Mouse (Mus musculus) CH12.LX (cell line): ENCODE results near the gene Bcr. TPM values are rescaled to one million over a fixed set of nuclear protein-coding genes. Genes with fewer than 3 reads are reported as not detected.

ENCODE experiments used
- DNase-seq: peaks from one replicate; pipeline ENCODE4 v3.0.0-alpha.2; 2013; ENCODE audit errors: extremely low read depth
- H3K27ac ChIP-seq: 2 replicates; pipeline ENCODE4 v1.5.1; 2012; ENCODE audit warnings: low read depth, mild to moderate bottlenecking, control low read depth, moderate library complexity; ENCODE audit not compliant: insufficient read depth
- H3K27me3 ChIP-seq: replicated peaks from 2 replicates; pipeline ENCODE3; 2012; ENCODE audit warnings: inconsistent platforms
- H3K36me3 ChIP-seq, 2 experiments: replicated peaks in 1 of 2; 2 replicates each; pipeline versions ENCODE3 to v1.6.1; 2012; ENCODE audit warnings: inconsistent platforms in 1 of 2, low read length in 1 of 2, mild to moderate bottlenecking in 1 of 2, mixed read lengths in 1 of 2, moderate library complexity in 1 of 2; ENCODE audit not compliant: control insufficient read depth in 1 of 2, insufficient read depth in 1 of 2
- H3K4me1 ChIP-seq, 2 experiments: 2 replicates each; pipeline ENCODE4 v1.6.1; 2012; ENCODE audit warnings: inconsistent platforms in 1 of 2, moderate library complexity in 1 of 2; ENCODE audit not compliant: insufficient read depth in 2 of 2, control insufficient read depth in 1 of 2
- H3K4me2 ChIP-seq: 2 replicates; pipeline ENCODE4 v1.6.1; 2012; ENCODE audit warnings: low read depth, mild to moderate bottlenecking, control low read depth; ENCODE audit not compliant: poor library complexity, insufficient read depth, severe bottlenecking
- H3K4me3 ChIP-seq, 3 experiments: fragments of 150-350 bp in 1 of 3; sonication (generic) in 1 of 3; replicated peaks in 1 of 3; 2 replicates each; pipeline versions ENCODE3 to v1.5.1; 2011 to 2012; ENCODE audit warnings: low read depth in 2 of 3, low read length in 2 of 3, mild to moderate bottlenecking in 2 of 3, moderate library complexity in 2 of 3, control low read depth in 1 of 3, improper control_type of control experiment in 1 of 3, inconsistent platforms in 1 of 3, mixed read lengths in 1 of 3; ENCODE audit not compliant: poor library complexity in 1 of 3
- H3K79me2 ChIP-seq: replicated peaks from 2 replicates; pipeline ENCODE4 v1.6.1; 2012; ENCODE audit warnings: mild to moderate bottlenecking, moderate library complexity; ENCODE audit not compliant: control insufficient read depth, poor library complexity, insufficient read depth, severe bottlenecking; ENCODE audit errors: extremely low read depth
- H3K9ac ChIP-seq: 2 replicates; pipeline ENCODE4 v1.6.1; 2012; ENCODE audit warnings: low read depth, mild to moderate bottlenecking, control low read depth, moderate library complexity; ENCODE audit not compliant: insufficient read depth
- H3K9me3 ChIP-seq: replicated peaks from 2 replicates; pipeline ENCODE3; 2012; ENCODE audit warnings: low read length, inconsistent platforms, mixed read lengths
- CHD2 ChIP-seq: IDR thresholded peaks from 2 replicates; pipeline ENCODE4 v1.6.1; 2011; ENCODE audit warnings: low read length, improper control_type of control experiment
- CTCF ChIP-seq, 2 experiments: IDR thresholded peaks in 1 of 2; conservative IDR thresholded peaks in 1 of 2; 2 replicates each; pipeline ENCODE4 v1.5.1; 2011 to 2012; ENCODE audit warnings: low read depth in 2 of 2, low read length in 2 of 2, improper control_type of control experiment in 1 of 2, inconsistent platforms in 1 of 2, mild to moderate bottlenecking in 1 of 2, moderate library complexity in 1 of 2
- EP300 ChIP-seq: IDR thresholded peaks from 2 replicates; pipeline ENCODE4 v1.6.1; 2011; ENCODE audit warnings: low read length, improper control_type of control experiment
- HCFC1 ChIP-seq: IDR thresholded peaks from 2 replicates; pipeline ENCODE4 v1.6.1; 2012; ENCODE audit warnings: low read depth, mild to moderate bottlenecking, inconsistent platforms, low read length, improper control_type of control experiment
- IRF4 ChIP-seq: IDR thresholded peaks from 2 replicates; pipeline ENCODE4 v1.6.1; 2014; ENCODE audit warnings: low read depth, mild to moderate bottlenecking, inconsistent platforms, low read length, improper control_type of control experiment
- JUND ChIP-seq: conservative IDR thresholded peaks from 2 replicates; pipeline ENCODE4 v1.6.1; 2011; ENCODE audit warnings: low read depth, low read length, improper control_type of control experiment
- KAT2A ChIP-seq: IDR thresholded peaks from 2 replicates; pipeline ENCODE4 v1.6.1; 2012; ENCODE audit warnings: low read length, improper control_type of control experiment, inconsistent platforms; ENCODE audit not compliant: insufficient replicate concordance
- MAFK ChIP-seq: IDR thresholded peaks from 2 replicates; pipeline ENCODE4 v1.6.1; 2011; ENCODE audit warnings: low read length, improper control_type of control experiment; ENCODE audit not compliant: insufficient replicate concordance
- MAZ ChIP-seq: IDR thresholded peaks from 2 replicates; pipeline ENCODE4 v1.6.1; 2012; ENCODE audit warnings: low read depth, mild to moderate bottlenecking, inconsistent platforms, low read length, improper control_type of control experiment, moderate library complexity
- POLR2A ChIP-seq: IDR thresholded peaks from 2 replicates; pipeline ENCODE4 v1.6.1; 2011; ENCODE audit warnings: low read depth, mild to moderate bottlenecking, improper control_type of control experiment, low read length
- RAD21 ChIP-seq: IDR thresholded peaks from 2 replicates; pipeline ENCODE4 v1.6.1; 2011; ENCODE audit warnings: low read depth, mild to moderate bottlenecking, low read length, improper control_type of control experiment, moderate library complexity
- SIN3A ChIP-seq: IDR thresholded peaks from 2 replicates; pipeline ENCODE4 v1.6.1; 2012; ENCODE audit warnings: low read length, improper control_type of control experiment, inconsistent platforms
- SMC3 ChIP-seq: IDR thresholded peaks from 2 replicates; pipeline ENCODE4 v1.6.1; 2011; ENCODE audit warnings: low read depth, low read length, improper control_type of control experiment
- USF1 ChIP-seq: IDR thresholded peaks from 2 replicates; pipeline ENCODE4 v1.6.1; 2014; ENCODE audit warnings: low read depth, mild to moderate bottlenecking, inconsistent platforms, low read length, improper control_type of control experiment
- ZC3H11A ChIP-seq: IDR thresholded peaks from 2 replicates; pipeline ENCODE4 v1.6.1; 2012; ENCODE audit warnings: low read depth, mild to moderate bottlenecking, inconsistent platforms, low read length, improper control_type of control experiment
- ZMIZ1 ChIP-seq: IDR thresholded peaks from 2 replicates; pipeline ENCODE4 v1.6.1; 2012; ENCODE audit warnings: low read depth, mild to moderate bottlenecking, inconsistent platforms, low read length, improper control_type of control experiment
- dilution Hi-C: fragments of 300-500 bp; cut with MboI; formaldehyde crosslinking; loops from 2 replicates; pipeline ENCODE4 v1.14.3; 2020; ENCODE audit warnings: low sequenced_read_pairs; ENCODE audit not compliant: extremely low pct_unique_long_range_greater_than_20kb, extremely low pct_ligation_motif_present
- in situ Hi-C: fragments of 300-500 bp; cut with MboI; formaldehyde crosslinking; loops from 3 replicates; pipeline ENCODE4 v1.14.3; 2019; ENCODE audit warnings: low sequenced_read_pairs, low pct_ligation_motif_present, low pct_unique_long_range_greater_than_20kb, mixed read lengths
- polyA plus RNA-seq: library from polyadenylated mRNA; unstranded; fragments of >175 nt; gene quantifications from 2 replicates; pipeline ENCODE4 v1.2.1, GENCODE M21; 2012; ENCODE audit warnings: low read depth; ENCODE audit not compliant: insufficient read length
- total RNA-seq, 2 experiments: library from RNA; depleted of rRNA; stranded (reverse); fragments of 300-350 nt in 1 of 2; fragments of >200 nt in 1 of 2; gene quantifications; 2 replicates each; pipeline ENCODE4 v1.2.3; 2012 to 2014

Bcr gene
- total and polyA plus RNA-seq, 3 experiments: 4.0 to 22.1 (median 20.0) TPM

DNA sequence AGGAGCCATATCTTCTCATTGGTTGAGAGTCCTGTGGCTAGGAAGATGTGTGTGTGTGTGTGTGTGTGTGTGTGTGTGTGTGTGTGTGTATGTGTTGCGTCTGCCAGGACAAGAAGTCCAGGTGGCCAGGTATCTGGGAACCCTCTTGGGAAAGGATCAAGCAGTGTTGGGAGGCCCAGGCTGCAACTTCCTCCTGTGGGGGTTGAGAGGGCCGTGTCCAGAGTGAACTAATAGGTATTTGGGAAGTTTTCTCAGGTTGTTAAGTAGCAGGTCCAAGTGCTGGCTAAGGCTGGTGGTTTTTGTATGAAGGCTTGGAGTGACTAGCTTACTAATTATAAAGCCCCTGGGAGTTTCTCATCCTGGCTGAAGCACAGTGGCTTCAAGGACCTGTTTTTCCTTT is 7.7 kb downstream of the Bcr start:
- in situ Hi-C loops: no loop called here
- H3K4me2 ChIP-seq: no peak overlapping the region

DNA sequence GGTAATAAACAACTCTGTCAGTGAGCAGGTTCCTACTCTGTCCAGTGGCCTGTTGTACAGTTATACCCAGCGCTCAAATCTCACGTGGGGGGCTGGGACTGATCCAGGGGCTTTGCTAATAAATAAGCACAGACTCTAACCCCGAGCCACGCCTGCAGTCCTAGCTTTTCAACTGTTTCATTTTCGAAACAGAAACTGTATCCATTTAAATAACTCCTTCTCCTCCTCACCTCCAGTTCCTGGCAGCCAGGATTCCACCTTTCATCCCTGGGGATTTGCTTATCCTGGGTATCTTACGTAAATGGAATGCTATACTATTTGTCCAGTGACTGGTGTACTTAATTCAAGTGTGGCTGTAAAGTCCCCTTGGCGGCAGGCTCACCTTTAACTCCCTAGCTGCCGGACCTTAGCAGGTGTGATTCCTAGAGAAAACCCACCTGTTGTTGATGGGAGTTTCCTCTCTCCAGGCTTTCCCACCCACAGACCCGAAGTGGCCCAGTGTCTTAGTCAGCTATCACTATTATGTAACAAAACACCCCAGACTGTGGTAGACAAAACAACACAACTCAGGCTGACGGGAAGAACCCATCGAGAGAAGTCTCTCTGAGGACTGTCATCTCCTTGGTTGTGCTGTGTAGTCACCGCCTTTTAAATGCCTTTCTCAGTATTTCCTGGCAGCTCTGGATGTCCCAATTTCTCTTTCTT is 8.4 kb downstream of the Bcr start:
- Histone ChIP-seq H3K4me3 (no peak overlapping the region), H3K9ac (no peak overlapping the region), H3K4me1 (peaks cover 11 to 72% of the 10 kb centered on the region in 2 experiments), H3K27me3 (no peaks in the 10 kb centered on the region), H3K36me3 (peaks cover 6 to 67% of the 10 kb centered on the region in 2 experiments), H3K79me2 (peaks cover 38% of the 10 kb centered on the region), H3K4me2 (no peak overlapping the region), H3K27ac (no peak overlapping the region), H3K9me3 (no peaks in the 10 kb centered on the region)
- TF ChIP-seq POLR2A (no peak), MAZ (no peak), RAD21 (no peak)
- dilution Hi-C loops: no loop called here
- in situ Hi-C loops: no loop called here
- DNase-seq: no peak

More for the DNA sequence above, 7.7 kb downstream of the Bcr start:
- Histone ChIP-seq H3K27ac (no peak overlapping the region), H3K9ac (no peak overlapping the region), H3K79me2 (peaks cover 44% of the 10 kb centered on the region), H3K36me3 (peaks cover 4 to 64% of the 10 kb centered on the region in 2 experiments), H3K9me3 (no peaks in the 10 kb centered on the region), H3K4me1 (peaks cover 15 to 79% of the 10 kb centered on the region in 2 experiments), H3K4me3 (no peak overlapping the region), H3K27me3 (no peaks in the 10 kb centered on the region)
- dilution Hi-C loops: no loop called here
- DNase-seq: no peak
- TF ChIP-seq SIN3A (no peak), SMC3 (no peak), JUND (no peak), IRF4 (no peak), ZC3H11A (no peak), POLR2A (no peak), CTCF (conservative IDR thresholded peaks at IDR 0.05 in 1 of 2, IDR thresholded peaks at IDR 0.05 in 1 of 2; ENCODE audit: low read depth in 2 of 2, low read length in 2 of 2) (no peak), ZMIZ1 (no peak), MAFK (no peak), USF1 (no peak), CHD2 (no peak), KAT2A (no peak), EP300 (no peak), HCFC1 (no peak)
